Comparison of ENCODE assay signal across 28 mouse cellular contexts in genomic region chr19:45114772-45115171, GRCm38 (mm10). TPM values are rescaled to one million over a fixed set of nuclear protein-coding genes. Genes with fewer than 3 reads are reported as not detected.
DNase-seq lines count a peak whose midpoint lies in the region; ATAC-seq and TF ChIP-seq lines count a peak whose summit lies in the region.
"Had no signal": no experiment of that assay in that cellular context is flagged by ENCODE, and none has a peak within 500 bp of the region (broad histone marks: within the 10 kb centered on the region; RNA-seq: fewer than 3 reads in every experiment).

No protein-coding gene starts in this region.

- H3K4me1 ChIP-seq in midbrain, embryonic 11.5 days (ENCODE audit: control insufficient read depth, insufficient read depth, low read length) = peaks cover 10% of the 10 kb centered on the region
- H3K4me1 ChIP-seq in midbrain, embryonic 13.5 days (replicated peaks) = peaks cover 10% of the 10 kb centered on the region
- no peaks in the 10 kb centered on the region for H3K4me1 ChIP-seq in ES-Bruce4 (ENCODE audit: control insufficient read depth, insufficient read depth, low read length)

- H3K4me2 ChIP-seq in midbrain, embryonic 11.5 days = no peak overlapping the region
- H3K4me2 ChIP-seq in midbrain, embryonic 13.5 days (replicated peaks) = no peak overlapping the region
- H3K4me2 ChIP-seq: embryonic facial prominence, embryonic 13.5 days; heart, embryonic 15.5 days; hindbrain, embryonic 13.5 days had no signal

- TF ChIP-seq EP300 in ES-Bruce4 (IDR thresholded peaks at IDR 0.05; ENCODE audit: insufficient read depth, low read depth, low read length) = no peak

- no peaks in the 10 kb centered on the region for H3K36me3 ChIP-seq in midbrain, embryonic 11.5 days (ENCODE audit: control insufficient read depth, insufficient read depth, low read length)
- no peaks in the 10 kb centered on the region for H3K36me3 ChIP-seq in midbrain, embryonic 13.5 days
- no peaks in the 10 kb centered on the region for H3K36me3 ChIP-seq in ES-Bruce4 (ENCODE audit: control insufficient read depth, insufficient read depth, low read length, poor library complexity, severe bottlenecking)
- H3K36me3 ChIP-seq: embryonic facial prominence, embryonic 10.5 days; embryonic facial prominence, embryonic 13.5 days; G1E; heart, embryonic 15.5 days; hindbrain, embryonic 10.5 days; hindbrain, embryonic 13.5 days had no signal

- TF ChIP-seq CTCF in ES-Bruce4 (IDR thresholded peaks at IDR 0.05; ENCODE audit: low read depth, low read length) = no peak

- WGBS in midbrain, embryonic 11.5 days = 58% methylated on average over 2 of the region's 3 CpGs
- WGBS in midbrain, embryonic 13.5 days = 40% methylated on average over 2 of the region's 3 CpGs

- H3K4me3 ChIP-seq in midbrain, embryonic 11.5 days (ENCODE audit: low read depth, low read length) = no peak overlapping the region
- H3K4me3 ChIP-seq in midbrain, embryonic 13.5 days (replicated peaks) = no peak overlapping the region
- H3K4me3 ChIP-seq in ES-Bruce4 (ENCODE audit: low read depth, low read length) = no peak overlapping the region
- H3K4me3 ChIP-seq: embryonic facial prominence, embryonic 13.5 days; erythroblast, embryonic 14.5 days; gastrocnemius, adult 2 months; heart, embryonic 15.5 days; hindbrain, embryonic 13.5 days had no signal

- DNase-seq in embryo, embryonic 9.5 days (ENCODE audit: extremely low spot score) = peak; percentile 17
- no peak for DNase-seq in embryo, embryonic 11 days
- DNase-seq in midbrain, embryonic 11.5 days (ENCODE audit: low spot score, missing footprints) = peak; percentile 83
- DNase-seq in testis, postnatal 14 days (ENCODE audit: low spot score) = no peak
- DNase-seq: adrenal gland, postnatal 10 days; adrenal gland, postnatal 36 days; cerebellum, adult 18-20 months; cerebellum, adult 9-10 months; cerebellum, postnatal 14 days; forebrain, postnatal 0 days; gastrocnemius, adult 2 months; gastrocnemius, postnatal 14 days; heart, adult 11 months; heart, postnatal 10 days; heart, postnatal 36 days had no signal

- H3K9me3 ChIP-seq in midbrain, embryonic 11.5 days (ENCODE audit: control insufficient read depth, low read length) = no peaks in the 10 kb centered on the region
- H3K9me3 ChIP-seq in midbrain, embryonic 13.5 days = no peaks in the 10 kb centered on the region
- no peaks in the 10 kb centered on the region for H3K9me3 ChIP-seq in ES-Bruce4 (replicated peaks; ENCODE audit: control insufficient read depth, insufficient read depth, low read length, poor library complexity, severe bottlenecking)
- H3K9me3 ChIP-seq: embryonic facial prominence, embryonic 10.5 days; embryonic facial prominence, embryonic 13.5 days; G1E; heart, embryonic 15.5 days; hindbrain, embryonic 10.5 days; hindbrain, embryonic 13.5 days had no signal

- H3K27me3 ChIP-seq in midbrain, embryonic 11.5 days (ENCODE audit: control insufficient read depth, insufficient read depth, low read length) = peaks cover 2% of the 10 kb centered on the region
- H3K27me3 ChIP-seq in midbrain, embryonic 13.5 days = peaks cover 15% of the 10 kb centered on the region
- H3K27me3 ChIP-seq in ES-Bruce4 (ENCODE audit: control insufficient read depth, insufficient read depth, low read length, poor library complexity, severe bottlenecking) = no peaks in the 10 kb centered on the region

- no peak for TF ChIP-seq POLR2A in ES-Bruce4 (IDR thresholded peaks at IDR 0.05; ENCODE audit: insufficient read depth, low read length)

- no peak overlapping the region for H3K9ac ChIP-seq in midbrain, embryonic 11.5 days (ENCODE audit: low read length)
- H3K9ac ChIP-seq in midbrain, embryonic 13.5 days (replicated peaks) = no peak overlapping the region
- H3K9ac ChIP-seq in ES-Bruce4 (ENCODE audit: low read depth, poor library complexity, severe bottlenecking) = 0 out of 2 replicates have a peak overlapping the region, but pooled peaks have one; percentile 49
- H3K9ac ChIP-seq: embryonic facial prominence, embryonic 13.5 days; forebrain, postnatal 0 days; heart, embryonic 15.5 days had no signal

- no peak overlapping the region for H3K27ac ChIP-seq in midbrain, embryonic 11.5 days (ENCODE audit: low read depth, low read length)
- H3K27ac ChIP-seq in midbrain, embryonic 13.5 days = no peak overlapping the region
- no peak overlapping the region for H3K27ac ChIP-seq in ES-Bruce4 (ENCODE audit: insufficient read depth, low read length)
- H3K27ac ChIP-seq: embryonic facial prominence, embryonic 13.5 days; gastrocnemius, adult 2 months; heart, embryonic 15.5 days; hindbrain, embryonic 13.5 days had no signal

- no peak for ATAC-seq in midbrain, embryonic 11.5 days (ENCODE audit: low FRiP score)
- no peak for ATAC-seq in midbrain, embryonic 13.5 days
- ATAC-seq: forebrain, embryonic 14.5 days; forebrain, postnatal 0 days; hindbrain, embryonic 16.5 days; Patski had no signal

RNA-seq across cellular contexts. Expression of gene Tlx1, which starts 35.7 kb away (rescaled TPM):
- polyA plus RNA-seq in midbrain, embryonic 11.5 days (2014; fragmentation: Nextera tagmentation; extraction: Ambion mirVana) = 0.27 and 0.32 TPM in 2 replicates
- 0.07 TPM in 1 of 2 replicates, not detected in the other for polyA plus RNA-seq in midbrain, embryonic 13.5 days (2015; fragmentation: Nextera tagmentation; extraction: Ambion mirVana)
- polyA plus RNA-seq in ES-Bruce4 (2011; ENCODE audit: insufficient read depth, insufficient read length, low read depth, missing spikeins) = not detected in 2 replicates
- polyA plus RNA-seq: erythroblast, embryonic 14.5 days; forebrain, embryonic 14.5 days; forebrain, postnatal 0 days; frontal cortex, adult 2 months; G1E; Patski had no signal

RNA-seq across cellular contexts. Expression of gene Kazald1, which starts 39.7 kb away (rescaled TPM):
- 0.38 and 0.39 TPM in 2 replicates for polyA plus RNA-seq in midbrain, embryonic 11.5 days (2014; fragmentation: Nextera tagmentation; extraction: Ambion mirVana)
- 0.94 and 1.1 TPM in 2 replicates for polyA plus RNA-seq in midbrain, embryonic 13.5 days (2015; fragmentation: Nextera tagmentation; extraction: Ambion mirVana)
- polyA plus RNA-seq in ES-Bruce4 (2011; ENCODE audit: insufficient read depth, insufficient read length, low read depth, missing spikeins) = 0.67 and 0.85 TPM in 2 replicates
- polyA plus RNA-seq: erythroblast, embryonic 14.5 days had no signal

Comparison
In these comparisons a context has a peak if more than half of its experiments do, and no peak if none do; other contexts are left out.
1. DNase-seq: peak in embryo, embryonic 9.5 days (single experiment) and midbrain, embryonic 11.5 days (single experiment); none in embryo, embryonic 11 days (single experiment) and testis, postnatal 14 days (single experiment).